Mouse (Mus musculus) liver, embryonic 16.5 days (tissue): Measurements from ENCODE around the gene Tmem107. TPM values are rescaled to one million over a fixed set of nuclear protein-coding genes. Genes with fewer than 3 reads are reported as not detected.

Experiments used
- ATAC-seq: fragments of 200-750 bp; cut with Nextera tagmentation; 2 replicates; pipeline ENCODE4 v1.8.0; 2017; ENCODE audit warnings: low read depth, mild to moderate bottlenecking, moderate number of reproducible peaks, moderate library complexity
- H3K27ac ChIP-seq: fragments of 300-500 bp; sonication (generic); 2 replicates; pipeline ENCODE4 v1.5.1; 2014; ENCODE audit warnings: mild to moderate bottlenecking, low read length
- H3K27me3 ChIP-seq: fragments of 300-500 bp; sonication (generic); 2 replicates; pipeline ENCODE4 v1.6.1; 2014; ENCODE audit warnings: low read depth, low read length, mixed read lengths; ENCODE audit not compliant: control insufficient read depth, insufficient read depth
- H3K36me3 ChIP-seq: fragments of 300-500 bp; sonication (generic); 2 replicates; pipeline ENCODE4 v1.6.1; 2014; ENCODE audit warnings: mild to moderate bottlenecking; ENCODE audit not compliant: control insufficient read depth, insufficient read depth
- H3K4me1 ChIP-seq: fragments of 300-500 bp; sonication (generic); 2 replicates; pipeline ENCODE4 v1.6.1; 2014; ENCODE audit warnings: low read depth, low read length, mixed read lengths; ENCODE audit not compliant: control insufficient read depth
- H3K4me2 ChIP-seq: fragments of 300-500 bp; sonication (generic); 2 replicates; pipeline ENCODE4 v1.6.1; 2014; ENCODE audit warnings: low read depth, low read length, mixed read lengths
- H3K4me3 ChIP-seq: fragments of 300-500 bp; sonication (generic); 2 replicates; pipeline ENCODE4 v1.5.1; 2014; ENCODE audit warnings: low read depth, mild to moderate bottlenecking, low read length
- H3K9ac ChIP-seq: fragments of 300-500 bp; sonication (generic); 2 replicates; pipeline ENCODE4 v1.6.1; 2014; ENCODE audit warnings: low read depth, low read length
- H3K9me3 ChIP-seq: fragments of 300-500 bp; sonication (generic); replicated peaks from 2 replicates; pipeline ENCODE4 v1.6.1; 2016; ENCODE audit warnings: low read length; ENCODE audit not compliant: control insufficient read depth
- WGBS: fragments of 180-500 bp; shearing (Covaris S2); extraction: QIAGEN DNeasy Blood & Tissue Kit; methylation state at CpG from one replicate; pipeline ENCODE4 v1.1.7; 2014; ENCODE audit not compliant: insufficient replicate concordance; 5-methylcytosine and 5-hydroxymethylcytosine counted together
- polyA plus RNA-seq: library from polyadenylated mRNA; unstranded; fragments of >200 nt; fragmentation: Nextera tagmentation; extraction: Ambion mirVana; gene quantifications from 2 replicates; pipeline ENCODE4 v1.2.1, GENCODE M21; 2015

Tmem107 gene
- polyA plus RNA-seq, 1 experiment from 2014 or later = 21.7 TPM

DNA sequence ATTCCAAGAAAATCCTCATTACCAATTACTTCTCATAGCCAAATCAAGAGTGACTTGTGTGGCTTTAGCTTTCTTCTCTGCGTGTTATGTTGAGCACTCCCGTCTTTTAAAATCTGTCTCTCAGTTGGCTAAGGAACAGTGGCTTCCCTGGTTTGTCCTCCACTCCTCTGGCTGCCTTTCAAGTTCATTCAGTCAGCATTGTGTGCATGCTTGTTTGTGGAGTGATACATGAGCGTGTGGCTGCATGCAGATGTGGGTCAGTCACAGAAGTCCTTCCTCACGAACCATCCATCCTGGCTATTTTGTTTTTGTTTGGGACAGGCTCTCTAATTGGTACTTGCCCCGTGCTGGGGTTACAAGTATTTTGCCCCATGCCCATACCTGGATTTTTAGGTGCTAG is 6.0 kb downstream of the Tmem107 start:
- Histone ChIP-seq H3K4me3 (no peak overlapping the region), H3K4me2 (no peak overlapping the region), H3K27ac (no peak overlapping the region), H3K4me1 (peaks cover 26% of the 10 kb centered on the region), H3K9me3 (no peaks in the 10 kb centered on the region), H3K36me3 (no peaks in the 10 kb centered on the region), H3K9ac (no peak overlapping the region), H3K27me3 (no peaks in the 10 kb centered on the region)
- ATAC-seq = no peak
- WGBS = 63% methylated on average over 5 of the region's 5 CpGs

DNA sequence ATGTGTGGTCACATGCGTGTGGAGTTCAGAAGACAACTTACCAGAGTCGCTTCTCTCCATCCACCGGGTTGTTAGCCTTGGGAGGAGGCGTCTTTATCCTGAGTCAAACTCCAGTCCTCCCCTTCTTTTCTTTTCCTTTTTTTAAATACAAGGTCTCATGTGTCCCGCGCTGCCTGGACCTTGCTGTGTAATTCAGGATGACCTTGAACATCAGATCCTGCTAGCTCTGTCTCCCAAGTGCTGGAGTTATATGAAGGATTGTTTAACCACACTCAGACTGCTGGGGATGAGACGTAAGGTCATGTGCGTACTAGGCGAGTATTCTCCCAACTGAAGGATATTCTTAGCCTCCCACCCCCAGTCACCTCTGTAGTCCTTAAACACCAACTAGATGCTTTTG is 6.7 kb downstream of the Tmem107 start:
- H3K9ac ChIP-seq = no peak overlapping the region
- 71% methylated on average over 9 of the region's 9 CpGs for WGBS
- H3K36me3 ChIP-seq = no peaks in the 10 kb centered on the region
- no peak for ATAC-seq
- no peak overlapping the region for H3K4me2 ChIP-seq
- H3K4me1 ChIP-seq = peaks cover 21% of the 10 kb centered on the region
- H3K9me3 ChIP-seq = no peaks in the 10 kb centered on the region
- no peak overlapping the region for H3K4me3 ChIP-seq
- H3K27ac ChIP-seq = no peak overlapping the region
- no peaks in the 10 kb centered on the region for H3K27me3 ChIP-seq

DNA sequence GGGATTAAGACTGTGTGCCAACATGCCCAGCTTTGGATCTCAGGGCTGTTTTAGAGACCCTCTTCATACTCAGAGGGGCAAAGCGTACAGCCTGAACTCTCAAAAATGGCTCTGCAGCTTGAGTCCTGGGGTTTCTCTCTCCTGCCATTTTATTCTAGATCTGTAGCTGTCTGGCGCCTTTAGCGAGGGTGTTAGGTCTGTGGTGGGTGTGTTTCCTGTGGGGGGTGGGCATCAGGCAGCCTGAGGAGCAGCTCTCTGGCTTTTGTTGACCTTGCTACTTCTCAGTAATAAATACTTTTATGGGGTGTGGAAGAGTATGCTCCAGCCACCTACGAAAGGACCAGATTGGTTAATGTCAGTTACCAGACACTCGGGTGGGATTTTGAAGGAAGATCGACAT is 7.4 kb downstream of the Tmem107 start:
- ATAC-seq = no peak
- Histone ChIP-seq H3K4me1 (peaks cover 17% of the 10 kb centered on the region), H3K27me3 (no peaks in the 10 kb centered on the region), H3K9ac (no peak overlapping the region), H3K36me3 (no peaks in the 10 kb centered on the region), H3K9me3 (no peaks in the 10 kb centered on the region), H3K4me3 (no peak overlapping the region), H3K27ac (no peak overlapping the region), H3K4me2 (no peak overlapping the region)
- 73% methylated on average over 6 of the region's 6 CpGs for WGBS

DNA sequence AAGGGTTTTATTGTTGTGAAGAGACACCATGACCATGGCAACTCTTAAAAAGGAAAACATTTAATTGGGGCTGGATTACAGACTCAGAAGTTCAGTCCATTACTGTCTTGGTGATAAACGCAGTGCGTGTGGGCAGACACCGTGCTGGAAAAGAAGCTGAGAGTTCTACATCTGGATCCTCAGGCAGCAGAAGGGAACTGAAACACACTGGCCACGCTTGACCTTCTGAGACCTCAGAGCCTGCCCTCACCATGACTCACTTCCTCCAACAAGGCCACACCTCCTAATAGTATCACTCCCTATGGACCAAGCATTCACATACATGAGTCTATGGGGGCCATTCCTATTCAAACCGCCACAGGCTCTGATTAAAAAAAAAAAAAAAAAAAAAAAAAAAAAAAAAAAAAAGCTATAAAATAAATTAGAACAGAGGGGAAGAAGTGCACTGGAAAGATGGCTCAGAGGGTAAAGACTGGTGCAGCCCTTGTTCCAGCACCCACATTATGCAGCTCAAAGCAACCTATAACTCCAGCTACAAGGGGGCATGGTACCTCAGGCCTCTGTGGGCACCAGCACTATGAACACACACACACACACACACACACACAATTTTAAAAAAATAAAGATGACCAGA is 8.3 kb downstream of the Tmem107 start:
- no peaks in the 10 kb centered on the region for H3K36me3 ChIP-seq
- ATAC-seq = peak; percentile 54
- H3K9me3 ChIP-seq = no peaks in the 10 kb centered on the region
- no peaks in the 10 kb centered on the region for H3K27me3 ChIP-seq
- H3K9ac ChIP-seq = no peak overlapping the region
- H3K27ac ChIP-seq = no peak overlapping the region
- no peak overlapping the region for H3K4me2 ChIP-seq
- 53% methylated on average over 5 of the region's 5 CpGs for WGBS
- peaks cover 10% of the 10 kb centered on the region for H3K4me1 ChIP-seq
- H3K4me3 ChIP-seq = no peak overlapping the region

DNA sequence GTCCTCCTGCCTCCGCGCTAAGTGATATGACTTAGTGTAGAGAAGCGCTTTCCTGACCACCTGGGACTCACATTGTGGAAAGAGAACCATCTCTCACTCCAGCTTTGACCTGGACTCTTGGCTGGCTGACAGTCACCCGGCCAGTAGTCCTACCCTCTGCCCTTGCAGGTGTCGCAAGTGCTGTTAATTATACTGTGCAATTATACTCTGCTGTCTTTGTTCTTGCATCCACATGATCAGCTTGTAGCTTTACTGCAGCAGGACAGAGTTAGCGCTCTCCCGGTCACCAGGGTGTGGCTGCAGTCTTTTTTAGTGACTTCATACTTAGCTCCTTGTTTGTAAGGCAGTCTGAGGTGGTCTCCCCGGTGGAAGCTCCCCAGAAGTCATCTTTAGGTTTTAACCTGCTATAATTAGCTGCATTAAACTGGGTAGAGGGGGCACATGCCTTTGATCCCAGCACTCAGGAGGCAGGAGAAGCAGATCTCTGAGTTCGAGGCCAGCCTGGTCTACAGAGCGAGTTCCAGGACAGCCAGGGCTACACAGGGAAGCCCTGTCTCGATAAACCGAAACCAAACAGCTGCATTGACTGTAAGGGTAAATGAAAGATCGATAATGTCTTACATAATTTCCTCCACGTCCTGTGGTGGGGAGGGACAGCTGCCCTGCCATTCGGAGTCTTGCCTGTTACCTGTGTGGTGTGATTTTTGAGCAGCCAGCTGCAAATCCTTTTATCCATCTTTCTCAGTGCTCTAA is 9.7 kb downstream of the Tmem107 start:
- Histone ChIP-seq H3K27me3 (no peaks in the 10 kb centered on the region), H3K36me3 (no peaks in the 10 kb centered on the region), H3K9ac (no peak overlapping the region), H3K4me2 (no peak overlapping the region), H3K4me3 (no peak overlapping the region), H3K4me1 (no peaks in the 10 kb centered on the region), H3K9me3 (no peaks in the 10 kb centered on the region), H3K27ac (no peak overlapping the region)
- WGBS = 70% methylated on average over 15 of the region's 15 CpGs
- ATAC-seq = no peak

DNA sequence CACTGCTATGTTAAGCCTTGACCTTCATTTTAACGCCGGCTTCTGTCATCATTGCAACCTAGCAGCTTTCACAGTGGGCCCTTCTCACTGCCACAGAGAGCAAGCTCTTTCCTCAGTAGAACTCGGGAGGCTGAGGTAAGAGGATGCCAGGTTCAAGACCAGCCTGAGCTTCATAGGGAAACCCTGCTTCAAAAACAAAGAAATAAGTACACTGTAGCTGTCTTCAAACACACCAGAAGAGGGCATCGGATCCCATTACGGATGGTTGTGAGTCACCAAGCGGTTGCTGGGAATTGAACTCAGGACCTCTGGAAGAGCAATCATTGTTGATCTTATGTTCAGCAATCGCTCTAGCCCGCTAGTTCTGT is 10.2 kb downstream of the Tmem107 start:
- Histone ChIP-seq H3K4me2 (no peak overlapping the region), H3K27ac (no peak overlapping the region), H3K4me3 (no peak overlapping the region), H3K4me1 (no peaks in the 10 kb centered on the region; the same call in 1 of the 2 replicates), H3K36me3 (no peaks in the 10 kb centered on the region), H3K27me3 (no peaks in the 10 kb centered on the region), H3K9ac (no peak overlapping the region), H3K9me3 (no peaks in the 10 kb centered on the region)
- WGBS = 78% methylated on average over 8 of the region's 8 CpGs
- ATAC-seq = no peak

DNA sequence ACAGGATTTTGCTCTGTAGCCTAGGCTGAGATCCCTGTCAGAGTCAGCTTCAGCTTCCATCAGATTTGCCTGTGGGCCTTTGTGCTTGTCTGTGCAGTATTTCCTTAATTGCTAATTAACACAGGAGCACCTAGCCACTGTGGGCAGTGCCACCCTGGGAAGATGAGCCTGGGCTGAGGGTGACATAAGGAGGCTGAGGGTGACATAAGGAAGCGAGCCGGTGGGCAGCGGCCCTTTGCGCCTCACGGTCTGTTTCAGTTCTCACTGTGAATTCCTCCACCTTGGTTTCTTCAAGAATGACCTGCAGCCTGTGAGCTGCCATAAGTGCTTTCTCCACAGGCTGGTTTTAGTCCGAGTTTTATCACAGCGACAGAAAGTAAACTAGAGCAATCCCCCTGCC is 11.0 kb downstream of the Tmem107 start:
- no peak overlapping the region for H3K4me2 ChIP-seq
- H3K9ac ChIP-seq = no peak overlapping the region
- no peaks in the 10 kb centered on the region; the same call in 1 of the 2 replicates for H3K4me1 ChIP-seq
- no peak overlapping the region for H3K4me3 ChIP-seq
- no peaks in the 10 kb centered on the region for H3K27me3 ChIP-seq
- 70% methylated on average over 7 of the region's 7 CpGs for WGBS
- no peaks in the 10 kb centered on the region for H3K36me3 ChIP-seq
- no peak for ATAC-seq
- no peak overlapping the region for H3K27ac ChIP-seq
- no peaks in the 10 kb centered on the region for H3K9me3 ChIP-seq

DNA sequence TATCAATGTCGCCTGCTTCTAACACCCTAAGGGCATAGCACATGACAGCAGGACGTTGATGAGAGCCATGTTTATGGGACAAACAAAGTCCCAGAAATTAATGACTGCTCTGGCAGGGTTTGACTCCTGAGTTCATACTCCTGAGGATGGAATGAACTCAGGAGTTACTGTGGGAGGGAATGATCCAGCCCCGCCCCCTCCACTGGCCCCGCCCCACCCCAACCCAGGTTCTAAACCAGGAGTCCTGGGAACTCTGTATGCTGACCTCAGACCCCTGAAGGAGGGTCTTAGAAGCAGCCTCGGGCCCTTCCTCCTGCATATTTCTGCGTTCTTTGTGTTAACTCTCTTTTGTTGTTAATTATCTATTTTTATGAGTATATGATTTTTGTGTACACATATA is 15.0 kb downstream of the Tmem107 start:
- no peak for ATAC-seq
- 66% methylated on average over 6 of the region's 6 CpGs for WGBS
- no peak overlapping the region for H3K27ac ChIP-seq
- no peak overlapping the region for H3K4me3 ChIP-seq
- H3K9ac ChIP-seq = no peak overlapping the region
- H3K4me2 ChIP-seq = no peak overlapping the region
- H3K9me3 ChIP-seq = no peaks in the 10 kb centered on the region
- H3K36me3 ChIP-seq = peaks cover 6% of the 10 kb centered on the region; the same call in 1 of the 2 replicates
- peaks cover 24% of the 10 kb centered on the region for H3K4me1 ChIP-seq
- no peaks in the 10 kb centered on the region for H3K27me3 ChIP-seq

DNA sequence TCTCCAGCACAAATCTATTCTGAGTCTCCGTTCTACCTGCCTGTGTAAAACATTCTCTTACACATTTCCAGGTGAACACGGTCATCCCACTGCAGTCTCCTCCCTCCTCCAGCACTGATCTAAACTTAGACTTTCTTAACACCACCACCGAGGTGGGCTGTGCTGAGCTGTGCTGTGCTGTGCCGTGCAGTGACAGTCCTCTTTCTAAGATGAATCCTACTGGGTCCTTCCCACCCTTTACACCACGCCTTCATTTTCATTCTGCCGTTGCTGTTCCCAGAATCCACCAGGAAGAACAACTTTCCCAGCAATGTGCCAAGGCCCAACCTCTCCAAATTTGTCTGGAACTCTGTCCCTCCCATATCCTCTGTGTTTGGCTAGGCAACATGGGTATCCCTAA is 15.8 kb downstream of the Tmem107 start:
- Histone ChIP-seq H3K9me3 (no peaks in the 10 kb centered on the region), H3K36me3 (peaks cover 6% of the 10 kb centered on the region; the same call in 1 of the 2 replicates), H3K4me2 (no peak overlapping the region), H3K27me3 (no peaks in the 10 kb centered on the region), H3K4me1 (peaks cover 25% of the 10 kb centered on the region), H3K4me3 (no peak overlapping the region), H3K9ac (no peak overlapping the region), H3K27ac (no peak overlapping the region)
- whole genome bisulfite sequencing = 56% methylated on average over 6 of the region's 6 CpGs
- no peak for ATAC-seq
